Mouse (Mus musculus) heart, embryonic 15.5 days (tissue): ENCODE data around the gene Hs1bp3. TPM values are rescaled to one million over a fixed set of nuclear protein-coding genes. Genes with fewer than 3 reads are reported as not detected.

Experiments
- ATAC-seq: fragments of 200-750 bp; cut with Nextera tagmentation; replicated peaks from 2 replicates; pipeline ENCODE4 v1.8.0; 2017; ENCODE audit warnings: low read depth, moderate TSS enrichment; ENCODE audit not compliant: insufficient number of reproducible peaks, insufficient read depth, low FRiP score
- H3K27ac ChIP-seq: fragments of 300-500 bp; sonication (generic); 2 replicates; pipeline ENCODE4 v1.5.1; 2015; ENCODE audit warnings: mild to moderate bottlenecking, inconsistent platforms
- H3K27me3 ChIP-seq: fragments of 300-500 bp; sonication (generic); 2 replicates; pipeline ENCODE4 v1.6.1; 2015; ENCODE audit warnings: inconsistent platforms
- H3K36me3 ChIP-seq: fragments of 300-500 bp; sonication (generic); 2 replicates; pipeline ENCODE4 v1.6.1; 2015; ENCODE audit warnings: mild to moderate bottlenecking, inconsistent platforms
- H3K4me1 ChIP-seq: fragments of 300-500 bp; sonication (generic); replicated peaks from 2 replicates; pipeline ENCODE4 v1.6.1; 2015; ENCODE audit warnings: inconsistent platforms
- H3K4me2 ChIP-seq: fragments of 300-500 bp; sonication (generic); 2 replicates; pipeline ENCODE4 v1.6.1; 2015; ENCODE audit warnings: inconsistent platforms, mild to moderate bottlenecking, moderate library complexity
- H3K4me3 ChIP-seq: fragments of 300-500 bp; sonication (generic); 2 replicates; pipeline ENCODE4 v1.5.1; 2015; ENCODE audit warnings: mild to moderate bottlenecking, inconsistent platforms
- H3K9ac ChIP-seq: fragments of 300-500 bp; sonication (generic); 2 replicates; pipeline ENCODE4 v1.6.1; 2015; ENCODE audit warnings: mild to moderate bottlenecking, inconsistent platforms
- H3K9me3 ChIP-seq: fragments of 300-500 bp; sonication (generic); replicated peaks from 2 replicates; pipeline ENCODE4 v1.6.1; 2016; ENCODE audit warnings: inconsistent platforms
- WGBS: fragments of 180-500 bp; shearing (Covaris S2); methylation state at CpG from one replicate; pipeline ENCODE4 v1.1.7; 2015; ENCODE audit warnings: mixed read lengths; 5-methylcytosine and 5-hydroxymethylcytosine counted together
- polyA plus RNA-seq: library from polyadenylated mRNA; unstranded; fragments of >200 nt; fragmentation: Nextera tagmentation; extraction: Ambion mirVana; gene quantifications from 2 replicates; pipeline ENCODE4 v1.2.1, GENCODE M21; 2015

Hs1bp3 gene
- polyA plus RNA-seq, 1 experiment from 2014 or later: 12.1 TPM

DNA sequence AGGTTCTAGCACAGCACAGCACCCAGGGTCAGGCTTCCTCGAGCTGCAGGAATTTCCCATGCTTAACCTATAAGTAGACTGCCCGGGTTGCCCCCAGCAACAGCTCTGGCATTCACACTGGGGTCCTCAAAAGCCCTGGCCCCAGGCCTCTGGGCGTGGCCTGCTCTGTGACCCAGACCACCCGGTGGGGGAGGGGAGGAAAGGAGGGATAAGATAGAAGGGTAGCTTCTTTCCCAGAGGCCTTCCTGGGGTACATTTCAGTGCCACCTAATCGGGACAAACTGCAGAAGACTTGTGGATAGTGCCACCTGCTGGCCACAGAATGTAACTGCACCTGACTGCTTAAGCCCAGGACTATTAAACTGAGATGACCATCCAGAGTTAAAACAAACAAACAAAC lies 6.8 kb upstream of the Hs1bp3 start:
- no peaks in the 10 kb centered on the region for H3K36me3 ChIP-seq
- 5% methylated on average over 5 of the region's 5 CpGs for WGBS
- no peak overlapping the region for H3K9ac ChIP-seq
- no peak overlapping the region for H3K27ac ChIP-seq
- no peak overlapping the region for H3K4me2 ChIP-seq
- peaks cover 72% of the 10 kb centered on the region for H3K27me3 ChIP-seq
- peaks cover 14% of the 10 kb centered on the region for H3K4me1 ChIP-seq
- no peak overlapping the region for H3K4me3 ChIP-seq
- peak; percentile 48; the same call in 1 of the 2 replicates for ATAC-seq
- no peaks in the 10 kb centered on the region for H3K9me3 ChIP-seq

DNA sequence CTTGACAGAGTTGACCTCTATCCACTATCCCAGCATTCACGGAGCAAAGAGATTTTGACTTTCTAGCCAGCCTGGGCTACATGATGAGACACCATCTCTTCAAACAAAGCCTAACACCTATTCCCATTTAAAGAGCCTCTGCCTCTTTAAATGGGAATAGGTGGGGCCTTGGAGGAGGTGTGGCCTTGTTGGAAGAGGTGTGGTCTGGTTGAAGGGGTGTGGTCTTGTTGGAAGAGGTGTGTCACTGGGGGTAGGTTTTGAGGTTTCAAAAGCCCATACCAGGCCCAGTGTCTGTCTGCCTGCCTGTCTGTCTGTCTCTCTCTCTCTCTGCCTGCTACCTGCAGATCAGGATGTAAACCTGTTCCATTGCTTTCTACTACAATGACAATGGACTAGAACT lies 6.3 kb upstream of the Hs1bp3 start:
- no peak for ATAC-seq
- Histone ChIP-seq H3K36me3 (no peaks in the 10 kb centered on the region), H3K9me3 (no peaks in the 10 kb centered on the region), H3K4me3 (no peak overlapping the region), H3K9ac (no peak overlapping the region), H3K27ac (no peak overlapping the region), H3K4me2 (no peak overlapping the region), H3K27me3 (peaks cover 69% of the 10 kb centered on the region), H3K4me1 (peaks cover 9% of the 10 kb centered on the region)
- WGBS: 61% methylated on average over 1 of the region's 1 CpGs

DNA sequence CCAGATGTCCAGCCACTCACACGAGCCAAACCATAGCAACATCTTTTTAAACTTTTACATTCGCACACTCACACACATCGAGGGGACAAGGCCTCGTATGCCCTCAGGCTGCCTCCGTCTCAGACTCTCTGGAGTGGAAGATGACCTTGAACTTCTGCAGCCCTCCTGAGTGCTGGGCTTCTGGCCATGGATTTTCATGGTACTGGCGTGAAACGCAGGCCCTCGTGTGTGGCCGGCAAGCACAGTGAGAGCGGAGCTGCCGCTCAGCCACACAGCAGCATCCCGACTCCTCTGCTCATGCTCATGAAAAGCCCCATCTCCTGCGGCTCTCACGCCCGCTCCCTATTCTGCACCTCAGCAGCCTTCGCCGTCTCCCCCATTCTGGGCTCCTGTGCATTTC lies 2.2 kb upstream of the Hs1bp3 start:
- Histone ChIP-seq H3K27ac (no peak overlapping the region), H3K9ac (no peak overlapping the region), H3K4me1 (peaks cover 15% of the 10 kb centered on the region), H3K4me3 (no peak overlapping the region), H3K36me3 (no peaks in the 10 kb centered on the region), H3K4me2 (no peak overlapping the region), H3K27me3 (peaks cover 32% of the 10 kb centered on the region), H3K9me3 (no peaks in the 10 kb centered on the region)
- ATAC-seq: no peak
- 51% methylated on average over 17 of the region's 17 CpGs for WGBS

DNA sequence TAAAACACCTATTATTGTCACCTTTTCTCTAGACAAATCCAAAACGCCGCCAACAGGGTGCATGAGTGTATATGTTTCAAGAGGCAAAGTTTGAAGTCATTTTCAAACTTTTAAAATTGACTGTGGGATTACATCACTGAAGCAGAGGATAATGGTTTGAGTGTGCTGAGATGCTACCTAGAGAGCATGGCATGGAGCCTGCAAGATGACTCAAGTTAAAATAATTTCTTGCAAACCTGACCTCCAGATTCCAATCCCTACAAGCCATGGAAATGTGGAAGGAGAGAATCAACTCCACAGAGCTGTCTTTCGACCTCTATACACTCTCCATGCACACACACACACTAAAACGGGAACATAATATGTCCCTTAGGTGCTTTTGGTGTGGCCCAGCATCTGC lies 966 bp upstream of the Hs1bp3 start:
- Histone ChIP-seq H3K27ac (no peak overlapping the region), H3K4me3 (no peak overlapping the region), H3K9ac (no peak overlapping the region), H3K4me2 (no peak overlapping the region), H3K27me3 (peaks cover 28% of the 10 kb centered on the region), H3K9me3 (no peaks in the 10 kb centered on the region), H3K36me3 (no peaks in the 10 kb centered on the region), H3K4me1 (peaks cover 12% of the 10 kb centered on the region)
- 77% methylated on average over 4 of the region's 4 CpGs for WGBS
- ATAC-seq: no peak

DNA sequence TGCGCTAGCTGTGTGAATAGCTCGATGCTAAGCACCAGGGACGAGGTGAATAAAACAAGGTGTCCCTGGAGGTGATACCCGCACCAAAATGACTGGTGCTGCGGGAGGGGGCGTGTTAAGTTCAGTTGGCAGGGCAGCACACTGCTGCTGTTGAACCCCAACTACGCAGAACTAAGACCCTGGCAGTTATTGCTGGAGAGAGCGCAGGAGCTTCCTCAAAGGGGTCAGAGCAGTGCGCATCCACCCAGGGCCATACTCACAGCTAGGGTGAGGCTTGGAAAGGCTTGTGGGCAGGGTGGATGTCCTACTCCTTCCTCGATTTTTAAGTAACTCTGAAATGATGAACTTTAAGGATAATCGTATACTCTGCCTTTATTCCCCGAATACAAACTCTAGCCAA lies 541 bp downstream of the Hs1bp3 start:
- H3K9ac ChIP-seq: peak overlapping the region; percentile 72
- peak overlapping the region; percentile 66 for H3K4me3 ChIP-seq
- no peaks in the 10 kb centered on the region for H3K9me3 ChIP-seq
- H3K4me1 ChIP-seq: peaks cover 12% of the 10 kb centered on the region
- no peak overlapping the region for H3K27ac ChIP-seq
- ATAC-seq: peak; percentile 15; the same call in 1 of the 2 replicates
- peaks cover 11% of the 10 kb centered on the region; the same call in 1 of the 2 replicates for H3K36me3 ChIP-seq
- H3K27me3 ChIP-seq: peaks cover 22% of the 10 kb centered on the region
- WGBS: 18% methylated on average over 12 of the region's 12 CpGs
- H3K4me2 ChIP-seq: peak overlapping the region; percentile 77

DNA sequence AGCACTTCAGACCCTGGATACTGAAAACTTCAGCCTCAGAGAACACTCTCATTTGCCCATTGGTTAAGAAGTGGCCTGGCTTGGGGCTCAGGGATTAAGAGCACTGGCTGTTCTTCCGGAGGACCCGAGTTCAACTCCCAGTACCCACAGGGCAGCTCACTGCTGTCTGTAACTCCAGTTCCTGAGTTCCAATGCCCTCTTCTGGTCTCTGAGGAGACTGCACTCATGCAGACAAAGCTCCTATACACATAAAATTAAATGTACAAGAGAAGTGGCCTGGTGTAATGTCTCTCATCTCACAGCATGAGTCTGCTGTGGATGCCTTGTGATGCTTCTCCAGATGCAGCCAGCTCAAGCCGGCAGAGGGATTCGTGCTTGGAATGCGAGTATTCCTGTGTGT lies 3.3 kb downstream of the Hs1bp3 start:
- ATAC-seq: no peak
- Histone ChIP-seq H3K36me3 (peaks cover 20% of the 10 kb centered on the region; the same call in 1 of the 2 replicates), H3K4me2 (no peak overlapping the region), H3K9me3 (no peaks in the 10 kb centered on the region), H3K9ac (no peak overlapping the region), H3K27me3 (0 out of 2 replicates have a peak, but pooled peaks cover 4% of the 10 kb centered on the region), H3K27ac (no peak overlapping the region), H3K4me1 (peaks cover 15% of the 10 kb centered on the region), H3K4me3 (no peak overlapping the region)
- 85% methylated on average over 5 of the region's 5 CpGs for WGBS

DNA sequence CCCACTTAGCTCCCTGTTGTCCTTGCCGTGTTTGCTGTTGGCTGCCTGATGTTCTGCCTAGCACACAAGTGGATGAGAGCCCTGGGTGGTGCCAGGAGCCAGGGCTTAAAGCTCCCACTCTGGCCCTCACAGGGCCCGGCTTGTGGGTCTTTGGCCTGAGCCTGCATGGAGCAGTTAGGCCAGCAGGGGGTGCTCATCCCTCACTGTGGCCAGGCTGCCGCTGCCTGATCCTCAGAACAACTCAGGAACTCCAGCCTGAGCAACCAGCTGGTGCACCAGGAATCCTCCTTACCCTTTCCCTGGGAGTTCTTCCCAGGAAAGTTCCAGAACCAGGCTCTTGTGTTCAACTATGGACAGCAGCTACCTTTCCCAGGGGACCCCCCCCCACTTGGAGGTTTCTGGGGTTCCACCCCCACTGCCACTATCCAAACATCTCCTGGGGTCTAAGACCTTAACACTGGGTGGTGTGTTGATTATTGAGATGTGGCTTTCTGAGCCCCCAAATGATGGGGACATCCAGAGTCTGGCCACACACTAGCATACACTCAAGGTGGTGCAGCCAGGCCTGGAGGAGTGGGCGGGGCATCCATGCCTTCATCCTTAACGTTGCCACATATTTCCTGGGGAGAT lies 7.0 kb downstream of the Hs1bp3 start:
- H3K27me3 ChIP-seq: no peaks in the 10 kb centered on the region
- 40% methylated on average over 5 of the region's 5 CpGs for WGBS
- peak; percentile 25; the same call in 1 of the 2 replicates for ATAC-seq
- H3K4me3 ChIP-seq: no peak overlapping the region
- H3K9ac ChIP-seq: no peak overlapping the region
- peaks cover 3% of the 10 kb centered on the region; the same call in 1 of the 2 replicates for H3K4me1 ChIP-seq
- H3K4me2 ChIP-seq: no peak overlapping the region
- H3K27ac ChIP-seq: no peak overlapping the region
- H3K9me3 ChIP-seq: no peaks in the 10 kb centered on the region
- H3K36me3 ChIP-seq: peaks cover 28% of the 10 kb centered on the region; the same call in 1 of the 2 replicates

DNA sequence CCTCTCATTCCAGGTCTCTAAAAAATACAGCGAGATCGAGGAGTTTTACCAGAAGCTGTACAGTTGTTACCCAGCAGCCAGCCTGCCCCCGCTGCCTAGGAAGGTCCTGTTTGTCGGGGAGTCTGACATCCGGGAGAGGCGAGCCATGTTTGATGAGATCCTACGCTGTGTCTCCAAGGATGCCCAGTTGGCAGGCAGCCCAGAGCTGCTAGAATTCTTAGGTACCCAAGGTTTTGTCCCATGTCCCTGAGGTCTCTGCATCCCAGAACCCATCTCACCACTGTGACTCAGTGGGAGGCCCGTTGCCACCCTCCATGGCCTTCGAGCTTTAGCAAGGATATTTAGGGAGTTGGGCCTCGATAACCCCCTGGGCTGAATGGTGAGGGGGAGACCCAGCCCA lies 8.3 kb downstream of the Hs1bp3 start:
- Histone ChIP-seq H3K9me3 (no peaks in the 10 kb centered on the region), H3K27me3 (no peaks in the 10 kb centered on the region), H3K36me3 (peaks cover 28% of the 10 kb centered on the region; the same call in 1 of the 2 replicates), H3K27ac (no peak overlapping the region), H3K4me3 (no peak overlapping the region), H3K9ac (no peak overlapping the region), H3K4me2 (no peak overlapping the region), H3K4me1 (peaks cover 3% of the 10 kb centered on the region; the same call in 1 of the 2 replicates)
- no peak for ATAC-seq
- 83% methylated on average over 10 of the region's 10 CpGs for WGBS

DNA sequence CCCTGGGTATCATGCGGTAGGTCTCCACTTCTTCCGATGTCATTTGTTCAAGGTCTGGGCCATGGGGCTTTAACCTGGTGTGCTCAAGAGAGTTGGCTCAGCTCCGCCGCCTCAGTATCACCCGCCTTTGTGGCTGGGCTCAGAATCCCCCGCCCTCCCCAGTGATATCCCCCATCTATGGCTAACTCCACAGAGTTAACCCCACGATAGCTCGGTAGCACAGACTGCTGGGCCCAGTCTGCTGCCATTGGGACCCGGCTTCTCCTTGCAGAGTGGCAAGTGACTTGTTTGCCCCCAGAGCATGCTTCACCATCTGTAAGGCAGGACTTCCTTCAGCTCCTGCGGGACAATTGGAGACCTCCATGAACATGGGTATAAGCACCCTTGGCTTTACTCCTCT lies 10.9 kb downstream of the Hs1bp3 start:
- Histone ChIP-seq H3K9me3 (no peaks in the 10 kb centered on the region), H3K4me1 (peaks cover 10% of the 10 kb centered on the region), H3K4me2 (no peak overlapping the region), H3K27ac (no peak overlapping the region), H3K9ac (no peak overlapping the region), H3K4me3 (no peak overlapping the region), H3K36me3 (peaks cover 15% of the 10 kb centered on the region; the same call in 1 of the 2 replicates), H3K27me3 (no peaks in the 10 kb centered on the region)
- 83% methylated on average over 10 of the region's 10 CpGs for WGBS
- ATAC-seq: no peak

DNA sequence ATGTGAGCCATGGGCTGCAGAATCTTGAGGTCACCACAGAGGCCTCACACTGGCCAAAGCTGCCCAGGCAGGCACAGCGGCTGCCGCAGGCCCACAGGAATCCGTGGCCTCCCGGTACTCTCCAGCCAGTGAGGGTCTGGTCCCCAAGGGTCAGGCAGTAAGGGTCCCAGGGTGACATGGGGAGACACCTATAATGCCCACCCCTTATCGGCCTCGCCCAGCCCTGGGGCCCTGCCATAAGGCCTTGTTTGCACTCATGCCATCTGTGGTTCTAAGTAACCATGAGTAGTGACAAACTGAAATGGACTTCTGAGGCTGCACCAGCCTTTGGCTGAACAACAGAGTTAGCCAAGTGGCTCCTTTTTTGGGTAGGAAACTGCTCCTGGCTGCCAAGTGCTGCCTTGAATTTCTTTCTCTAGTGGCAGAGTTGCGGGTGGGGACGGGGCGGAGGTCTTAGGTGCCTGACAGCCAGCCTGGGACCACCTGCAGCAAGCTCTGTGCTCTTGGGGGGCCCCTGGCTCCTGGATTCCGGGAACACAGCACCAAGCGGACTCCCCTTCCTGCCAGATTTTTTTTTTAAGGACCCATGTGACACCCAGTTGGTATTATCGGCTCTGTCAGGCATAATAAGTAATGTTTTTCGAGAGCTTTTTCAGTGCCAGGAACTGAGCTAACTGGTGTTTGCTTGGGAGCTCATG lies 12.2 kb downstream of the Hs1bp3 start:
- H3K36me3 ChIP-seq: peaks cover 17% of the 10 kb centered on the region; the same call in 1 of the 2 replicates
- WGBS: 93% methylated on average over 13 of the region's 13 CpGs

DNA sequence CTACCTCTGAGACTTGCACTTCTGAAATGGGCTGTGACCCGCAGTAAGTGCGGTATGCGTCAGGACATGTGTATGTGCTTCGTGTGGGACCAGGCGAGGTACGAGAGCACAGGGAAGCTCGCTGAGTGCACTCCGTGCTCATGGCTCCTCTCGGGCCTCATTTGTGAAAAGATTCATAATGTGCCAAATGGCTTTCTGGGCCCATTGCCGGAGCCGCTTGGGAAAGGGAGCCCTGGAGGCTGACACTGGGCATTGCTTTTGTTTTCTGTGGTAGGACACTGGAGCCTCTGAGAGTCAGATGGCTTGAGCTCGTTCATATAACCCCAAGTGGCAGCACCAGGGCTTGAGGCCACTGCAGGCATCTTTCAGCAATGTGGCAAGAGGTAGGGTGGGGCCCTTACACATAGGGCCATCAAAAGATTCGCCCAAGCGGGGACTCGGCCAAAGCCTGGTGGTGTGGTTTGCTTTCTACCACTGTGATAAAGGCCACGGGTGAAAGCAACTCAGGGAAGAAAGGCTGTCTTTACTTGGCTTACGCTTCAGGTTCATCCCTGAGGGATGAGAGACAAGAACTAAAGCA lies 12.8 kb downstream of the Hs1bp3 start:
- Histone ChIP-seq H3K27ac (no peak overlapping the region), H3K4me3 (no peak overlapping the region), H3K4me2 (no peak overlapping the region), H3K4me1 (peaks cover 11% of the 10 kb centered on the region), H3K36me3 (peaks cover 17% of the 10 kb centered on the region; the same call in 1 of the 2 replicates), H3K27me3 (no peaks in the 10 kb centered on the region), H3K9ac (no peak overlapping the region), H3K9me3 (no peaks in the 10 kb centered on the region)
- no peak for ATAC-seq
- 86% methylated on average over 17 of the region's 17 CpGs for WGBS

More for the DNA sequence above, 12.2 kb downstream of the Hs1bp3 start:
- Histone ChIP-seq H3K27me3 (no peaks in the 10 kb centered on the region), H3K9me3 (no peaks in the 10 kb centered on the region), H3K9ac (no peak overlapping the region), H3K4me3 (no peak overlapping the region), H3K4me1 (peaks cover 7% of the 10 kb centered on the region), H3K4me2 (no peak overlapping the region), H3K27ac (no peak overlapping the region)
- no peak for ATAC-seq
